Mouse (Mus musculus) gastrocnemius, postnatal 4 days (tissue): ENCODE data around the gene Gale. TPM values are rescaled to one million over a fixed set of nuclear protein-coding genes. Genes with fewer than 3 reads are reported as not detected.

Experiments used
- DNase-seq, 2 experiments: peaks; one replicate each; pipeline ENCODE4 v3.0.0; 2021 to 2022; ENCODE audit warnings: low spot score in 2 of 2, mixed read lengths in 2 of 2
- total RNA-seq, 2 experiments: library from RNA; stranded (reverse); gene quantifications; 2 replicates each; pipeline ENCODE4 v1.2.3; 2021

Gale gene
- total RNA-seq, 2 experiments from 2014 or later, result 7.1 to 7.7 TPM

DNA sequence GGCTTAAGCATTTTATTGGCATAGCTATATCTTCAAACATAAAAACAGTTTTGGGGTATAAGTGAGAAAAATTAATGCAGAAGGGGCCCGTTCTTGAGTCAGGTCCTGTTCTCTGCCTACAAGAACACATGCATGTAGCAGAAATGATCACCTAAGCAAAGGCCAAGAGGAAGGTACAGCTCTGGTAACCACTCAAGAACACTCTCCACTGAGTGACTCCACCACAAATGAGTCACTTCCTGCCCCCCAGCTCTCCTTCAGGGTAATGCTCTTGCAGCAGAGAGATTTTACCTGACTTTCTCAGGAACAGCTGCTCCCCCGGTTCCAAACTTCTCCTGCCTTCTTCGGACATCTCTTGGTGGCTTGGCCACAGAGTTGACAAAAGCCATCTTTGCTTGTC, 43.3 kb downstream of the Gale start:
- DNase-seq, result no peak

DNA sequence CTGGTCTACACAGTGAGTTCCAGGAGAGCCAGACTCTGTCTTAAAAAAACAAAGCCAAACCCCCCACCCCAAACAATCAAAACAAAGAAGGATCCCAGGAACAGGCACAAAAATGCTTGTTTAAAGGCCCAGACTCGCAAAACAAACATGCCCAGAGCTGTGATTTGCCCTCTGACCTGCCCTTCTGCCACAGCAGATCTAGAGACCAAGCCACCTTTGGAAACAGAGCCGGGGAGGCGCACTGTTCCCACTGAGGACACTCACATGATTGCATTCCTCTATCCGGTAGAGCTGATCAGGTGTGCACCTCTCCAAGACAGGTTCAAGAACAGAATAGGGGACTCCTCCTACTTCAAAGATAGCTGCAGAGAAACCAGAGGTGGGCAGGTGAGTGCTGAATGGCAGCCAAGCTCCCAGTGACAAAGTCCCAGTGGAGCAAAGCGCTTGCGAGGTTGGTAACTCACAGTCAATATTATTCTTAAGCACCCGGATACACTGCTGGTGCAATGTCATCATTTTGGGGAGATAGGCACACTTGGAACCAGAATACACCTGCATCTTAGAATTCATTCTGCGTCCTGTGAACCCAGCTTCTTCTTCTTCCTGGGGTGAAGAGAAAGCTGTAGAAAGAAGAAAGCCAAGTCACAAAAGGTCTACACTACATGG, 45.4 kb downstream of the Gale start:
- DNase-seq, result no peak

DNA sequence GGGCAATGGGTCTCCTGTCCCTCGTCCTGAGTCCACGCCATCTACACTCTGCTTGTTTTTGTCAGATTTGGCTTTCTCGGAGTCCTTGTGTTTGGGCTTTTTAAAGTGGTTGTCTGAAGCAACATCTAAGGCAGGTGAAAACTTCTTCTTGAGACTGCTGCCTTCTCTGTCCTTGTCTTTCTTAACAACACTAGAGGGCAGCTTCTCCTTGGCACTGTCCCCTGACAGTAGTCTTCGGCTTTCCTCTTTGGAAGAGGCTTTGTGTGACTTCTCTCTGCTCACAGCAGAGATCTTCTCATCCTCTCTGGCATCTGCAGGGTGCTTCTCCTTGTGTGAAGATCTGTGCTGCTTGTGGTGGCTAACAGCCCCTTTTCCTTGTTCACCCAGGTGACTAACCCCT, 47.1 kb downstream of the Gale start:
- no peak for DNase-seq

DNA sequence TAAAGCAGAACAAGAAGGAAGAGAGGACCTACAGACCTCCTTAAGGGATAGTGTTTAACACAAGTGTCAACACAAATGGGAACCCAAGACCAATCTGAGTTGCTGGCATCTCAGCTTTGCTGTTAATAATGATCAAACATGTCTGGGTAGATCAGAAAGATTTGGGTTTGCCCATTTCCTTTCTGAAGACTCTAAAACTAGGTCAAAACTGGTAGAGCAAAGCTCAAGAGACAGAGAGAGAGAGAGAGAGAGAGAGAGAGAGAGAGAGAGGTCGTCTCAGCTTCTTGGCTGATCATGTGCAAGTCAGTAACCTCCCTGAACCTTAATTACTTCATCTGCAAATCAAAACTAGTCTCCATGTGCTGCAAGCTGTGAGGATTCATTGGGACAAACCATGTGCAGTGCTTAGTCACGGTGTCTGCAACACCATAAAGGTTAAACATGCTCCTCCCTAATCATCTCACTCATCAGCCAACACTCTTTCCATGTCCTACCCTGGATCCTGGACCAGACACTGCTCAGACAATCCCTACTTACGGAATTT, 52.6 kb downstream of the Gale start:
- no peak for DNase-seq

Other genes starting within 250 kb of the Gale start
- gene Il22ra1, start 235.6 kb upstream of the Gale start, total RNA-seq, result under 1 TPM in 1 of 2 experiments, not detected in 1; 0.20 TPM
- gene Myom3, start 204.0 kb upstream of the Gale start, total RNA-seq, result 100 to 1,000 TPM; 107 to 112 TPM
- gene Srsf10, start 108.0 kb upstream of the Gale start, total RNA-seq, result 10 to 100 TPM; 61.0 to 86.0 TPM
- gene Pnrc2, start 89.9 kb upstream of the Gale start, total RNA-seq, result 10 to 100 TPM; 76.6 to 91.3 TPM
- gene Cnr2, start 68.3 kb upstream of the Gale start, total RNA-seq, result under 1 TPM; 0.65 to 0.78 TPM
- gene Fuca1, start 43.0 kb upstream of the Gale start, total RNA-seq, result 10 to 100 TPM; 46.6 to 46.7 TPM
- gene Hmgcl, start 17.3 kb upstream of the Gale start, total RNA-seq, result 10 to 100 TPM; 46.6 to 47.7 TPM
- gene Lypla2, start 8.9 kb downstream of the Gale start, total RNA-seq, result 10 to 100 TPM; 36.5 to 39.6 TPM
- 10 to 100 TPM; 23.6 to 26.2 TPM for gene Pithd1, start 23.5 kb downstream of the Gale start, total RNA-seq
- 10 to 100 TPM; 43.9 to 45.9 TPM for gene Eloa, start 58.0 kb downstream of the Gale start, total RNA-seq
- gene Rpl11, start 89.7 kb downstream of the Gale start, total RNA-seq, result 100 to 1,000 TPM; 466 to 495 TPM
- gene Id3, start 179.8 kb downstream of the Gale start, total RNA-seq, result 10 to 100 TPM; 51.3 to 59.3 TPM
- 10 to 100 TPM; 18.4 to 19.4 TPM for gene E2f2, start 208.7 kb downstream of the Gale start, total RNA-seq
- 10 to 100 TPM; 12.2 to 13.4 TPM for gene Asap3, start 242.6 kb downstream of the Gale start, total RNA-seq